Mouse (Mus musculus) CD4-positive helper T cell, adult 2 months (primary cell): ENCODE measurements at regions not wholly inside any gene's neighbourhood (a gene's known extent, or its start where the extent isn't known, plus 50 kb on each side); places are given as distances from the start of the nearest gene placed in this dataset.
"Not testable (repeated sequence)": the region's sequence is repeated elsewhere in the genome, so short reads cannot be mapped to it uniquely, and the experiment has no call there.

Experiments used
- DNase-seq: peaks from one replicate; pipeline ENCODE4 v3.0.0-alpha.2; 2012; ENCODE audit warnings: low read depth, missing footprints, low spot score

- no peak for DNase-seq
Observed at GRCm38 (mm10) chr17:83039563-83039962, 175.5 kb upstream of the Pkdcc start.

- DNase-seq, result no peak
Observed at GRCm38 (mm10) chr17:83044515-83044914, 170.6 kb upstream of the Pkdcc start.

GRCm38 (mm10) chr17:83049972-83050535, 165.0 kb upstream of the Pkdcc start:
- DNase-seq, result no peak

GRCm38 (mm10) chr17:83050591-83051197, 164.4 kb upstream of the Pkdcc start:
- DNase-seq, result no peak

GRCm38 (mm10) chr17:83052613-83053140, 162.4 kb upstream of the Pkdcc start:
- no peak for DNase-seq

- DNase-seq, result no peak
Observed at GRCm38 (mm10) chr17:83057832-83058231, 157.3 kb upstream of the Pkdcc start.

- DNase-seq, result no peak
Observed at GRCm38 (mm10) chr17:83061843-83062242, 153.2 kb upstream of the Pkdcc start.

- no peak for DNase-seq
Observed at GRCm38 (mm10) chr17:83063848-83064247, 151.2 kb upstream of the Pkdcc start.

GRCm38 (mm10) chr17:83064376-83064775, 150.7 kb upstream of the Pkdcc start:
- not testable (repeated sequence) for DNase-seq

- no peak for DNase-seq
Observed at GRCm38 (mm10) chr17:83069246-83069645, 145.8 kb upstream of the Pkdcc start.

- no peak for DNase-seq
Observed at GRCm38 (mm10) chr17:83071746-83072145, 143.3 kb upstream of the Pkdcc start.

GRCm38 (mm10) chr17:83072175-83072574, 142.9 kb upstream of the Pkdcc start:
- DNase-seq, result no peak

- DNase-seq, result no peak
Observed at GRCm38 (mm10) chr17:83074893-83075292, 140.2 kb upstream of the Pkdcc start.

GRCm38 (mm10) chr17:83077737-83078600, 137.1 kb upstream of the Pkdcc start:
- DNase-seq, result no peak

- DNase-seq, result no peak
Observed at GRCm38 (mm10) chr17:83078601-83079360, 136.3 kb upstream of the Pkdcc start.

GRCm38 (mm10) chr17:83079361-83079685, 135.8 kb upstream of the Pkdcc start:
- DNase-seq, result no peak

GRCm38 (mm10) chr17:83081729-83082128, 133.4 kb upstream of the Pkdcc start:
- DNase-seq, result no peak

GRCm38 (mm10) chr17:83083521-83083920, 131.6 kb upstream of the Pkdcc start:
- no peak for DNase-seq

GRCm38 (mm10) chr17:83085792-83086475, 129.2 kb upstream of the Pkdcc start:
- DNase-seq, result no peak

GRCm38 (mm10) chr17:83086703-83087102, 128.4 kb upstream of the Pkdcc start:
- DNase-seq, result no peak

- DNase-seq, result no peak
Observed at GRCm38 (mm10) chr17:83088471-83088870, 126.6 kb upstream of the Pkdcc start.
